Mouse (Mus musculus): ENCODE data around the gene Ncor2.

- TF ChIP-seq CTCF (IDR thresholded peaks at IDR 0.05; ENCODE audit: low read depth): no peak
- TF ChIP-seq EP300 (optimal IDR thresholded peaks at IDR 0.05): no peak
Measured at GRCm38 (mm10) chr5:125015066-125015465, 164.0 kb downstream of the Ncor2 start.
